Mouse (Mus musculus) liver, embryonic 14.5 days (tissue): ENCODE data around the gene Zfp46. TPM values are rescaled to one million over a fixed set of nuclear protein-coding genes. Genes with fewer than 3 reads are reported as not detected.

Source experiments
- ATAC-seq: fragments of 200-750 bp; cut with Nextera tagmentation; 2 replicates; pipeline ENCODE4 v1.8.0; 2017; ENCODE audit warnings: moderate number of reproducible peaks, mild to moderate bottlenecking, moderate library complexity; ENCODE audit not compliant: insufficient read depth
- DNase-seq, 3 experiments: peaks; one replicate each; pipeline ENCODE4 v3.0.0-alpha.2; 2012 to 2013; ENCODE audit warnings: low read depth in 3 of 3, low spot score in 3 of 3
- H3K27ac ChIP-seq: fragments of 300-500 bp; sonication (generic); 2 replicates; pipeline ENCODE4 v1.5.1; 2014; ENCODE audit warnings: moderate library complexity, mild to moderate bottlenecking, control low read depth, inconsistent platforms
- H3K27me3 ChIP-seq: fragments of 300-500 bp; sonication (generic); 2 replicates; pipeline ENCODE4 v1.6.1; 2014; ENCODE audit warnings: mild to moderate bottlenecking, low read length, moderate library complexity; ENCODE audit not compliant: control insufficient read depth, insufficient read depth
- H3K36me3 ChIP-seq: fragments of 300-500 bp; sonication (generic); replicated peaks from 2 replicates; pipeline ENCODE4 v1.6.1; 2014; ENCODE audit warnings: low read depth; ENCODE audit not compliant: control insufficient read depth, insufficient read depth
- H3K4me1 ChIP-seq, 2 experiments: fragments of 200-500 bp in 1 of 2; fragments of 300-500 bp in 1 of 2; sonication (generic) in 1 of 2; replicated peaks; 2 replicates each; pipeline ENCODE4 v1.6.1; 2012 to 2014; ENCODE audit warnings: antibody characterized with exemption in 1 of 2, inconsistent platforms in 1 of 2, low read length in 1 of 2; ENCODE audit not compliant: control insufficient read depth in 2 of 2, insufficient read depth in 2 of 2
- H3K4me2 ChIP-seq: fragments of 300-500 bp; sonication (generic); 2 replicates; pipeline ENCODE4 v1.6.1; 2014; ENCODE audit warnings: low read depth, mild to moderate bottlenecking, control low read depth, moderate library complexity
- H3K4me3 ChIP-seq, 2 experiments: fragments of 200-500 bp in 1 of 2; fragments of 300-500 bp in 1 of 2; sonication (generic) in 1 of 2; 2 replicates each; pipeline ENCODE4 v1.5.1; 2012 to 2014; ENCODE audit warnings: low read depth in 2 of 2, low read length in 2 of 2, mild to moderate bottlenecking in 2 of 2, control low read depth in 1 of 2, inconsistent platforms in 1 of 2, moderate library complexity in 1 of 2; ENCODE audit not compliant: insufficient read depth in 1 of 2
- H3K9ac ChIP-seq: fragments of 300-500 bp; sonication (generic); replicated peaks from 2 replicates; pipeline ENCODE4 v1.6.1; 2014; ENCODE audit warnings: mild to moderate bottlenecking, control low read depth, moderate library complexity
- H3K9me3 ChIP-seq: fragments of 300-500 bp; sonication (generic); 2 replicates; pipeline ENCODE4 v1.6.1; 2016; ENCODE audit warnings: low read length, mixed read lengths; ENCODE audit not compliant: control insufficient read depth
- CTCF ChIP-seq: IDR thresholded peaks from 2 replicates; pipeline ENCODE4 v1.5.1; 2016; ENCODE audit warnings: antibody characterized with exemption, low read depth, control low read depth
- EP300 ChIP-seq: IDR thresholded peaks from 2 replicates; pipeline ENCODE4 v1.6.1; 2016; ENCODE audit warnings: antibody characterized with exemption, low read depth
- WGBS: fragments of 180-500 bp; shearing (Covaris S2); extraction: QIAGEN DNeasy Blood & Tissue Kit; methylation state at CpG from one replicate; pipeline ENCODE4 v1.1.7; 2014; ENCODE audit not compliant: insufficient replicate concordance; 5-methylcytosine and 5-hydroxymethylcytosine counted together
- polyA plus RNA-seq, 2 experiments: library from polyadenylated mRNA; depleted of rRNA in 1 of 2; stranded (reverse) in 1 of 2; unstranded in 1 of 2; fragments of >200 nt; fragmentation: Nextera tagmentation in 1 of 2; extraction: Ambion mirVana in 1 of 2; gene quantifications; 2 replicates each; pipeline versions ENCODE4 v1.2.1 to v1.2.3; 2012 to 2014

Zfp46 gene
- polyA plus RNA-seq, 2 experiments, result 2.6 to 2.7 TPM

DNA sequence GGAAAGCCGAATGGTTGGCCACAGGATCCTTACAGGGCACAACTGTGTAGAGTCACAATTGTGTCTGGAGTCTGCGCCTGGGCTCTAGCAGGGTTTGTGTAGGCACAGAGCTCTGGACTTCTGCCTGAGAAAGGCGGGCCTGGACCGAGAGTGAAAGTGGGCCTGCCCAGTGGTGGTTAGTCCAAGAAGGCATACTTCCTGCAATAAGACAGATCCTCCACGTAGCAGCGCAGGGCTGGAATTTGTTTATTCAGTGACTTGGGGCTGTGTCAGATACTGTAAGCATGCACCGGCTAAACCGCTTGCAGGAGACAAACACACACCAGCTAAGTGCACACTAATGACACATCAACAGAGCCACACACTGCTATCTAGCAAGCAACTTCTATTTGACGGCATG lies 34.7 kb upstream of the Zfp46 start:
- Histone ChIP-seq H3K9me3 (no peaks in the 10 kb centered on the region), H3K4me3 (no peak overlapping the region), H3K9ac (no peak overlapping the region), H3K27me3 (peaks cover 51% of the 10 kb centered on the region), H3K27ac (no peak overlapping the region), H3K4me1 (0 out of 4 replicates have a peak, but pooled peaks cover 0 to 4% of the 10 kb centered on the region in 2 experiments), H3K4me2 (no peak overlapping the region), H3K36me3 (no peaks in the 10 kb centered on the region)
- WGBS, result 31% methylated on average over 9 of the region's 9 CpGs
- DNase-seq (no peak), ATAC-seq (no peak)
- no peak for TF ChIP-seq CTCF
- TF ChIP-seq EP300, result no peak

GRCm38 (mm10) chr4:136255919-136256318 lies 28.6 kb upstream of the Zfp46 start:
- Histone ChIP-seq H3K9me3 (no peaks in the 10 kb centered on the region), H3K4me3 (no peak overlapping the region), H3K4me1 (peaks cover 0 to 5% of the 10 kb centered on the region in 2 experiments; a peak in 1 of 4 replicates), H3K36me3 (no peaks in the 10 kb centered on the region), H3K9ac (no peak overlapping the region), H3K27me3 (peaks cover 3% of the 10 kb centered on the region), H3K27ac (no peak overlapping the region), H3K4me2 (no peak overlapping the region)
- no peak for ATAC-seq
- no peak for DNase-seq
- WGBS, result 21% methylated on average over 6 of the region's 6 CpGs
- no peak for TF ChIP-seq CTCF
- TF ChIP-seq EP300, result no peak

- TF ChIP-seq CTCF, result no peak
- TF ChIP-seq EP300, result no peak
- Histone ChIP-seq H3K27me3 (peaks cover 3% of the 10 kb centered on the region), H3K9me3 (no peaks in the 10 kb centered on the region), H3K36me3 (no peaks in the 10 kb centered on the region), H3K4me2 (no peak overlapping the region), H3K9ac (no peak overlapping the region), H3K4me1 (peaks cover 0 to 5% of the 10 kb centered on the region in 2 experiments; a peak in 1 of 4 replicates), H3K27ac (no peak overlapping the region), H3K4me3 (no peak overlapping the region)
- no peak for DNase-seq
- 15% methylated on average over 10 of the region's 10 CpGs for WGBS
- peak; percentile 36 for ATAC-seq
Observed at GRCm38 (mm10) chr4:136256696-136257095, 27.8 kb upstream of the Zfp46 start.

DNA sequence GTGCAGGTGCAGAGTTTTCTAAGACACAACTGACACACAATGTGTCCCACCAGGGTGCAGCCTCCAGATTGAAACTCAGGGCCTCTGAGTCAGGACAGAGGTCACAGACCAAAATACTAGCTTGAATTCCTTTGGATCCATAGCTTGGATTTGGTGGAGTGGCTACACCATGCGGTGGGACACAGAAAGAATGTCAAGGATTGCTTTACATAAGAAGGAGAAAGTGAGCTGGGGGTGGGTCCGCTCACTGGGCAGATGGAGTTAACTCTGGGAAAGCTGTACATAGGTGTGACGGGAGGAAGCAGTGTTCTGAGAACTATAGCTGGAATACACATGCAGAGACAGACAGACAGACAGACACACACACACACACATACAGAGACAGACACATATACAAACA lies 24.6 kb upstream of the Zfp46 start:
- no peaks in the 10 kb centered on the region for H3K27me3 ChIP-seq
- H3K4me1 ChIP-seq, result peaks cover 0 to 5% of the 10 kb centered on the region in 2 experiments; a peak in 1 of 4 replicates
- H3K27ac ChIP-seq, result no peak overlapping the region
- H3K4me2 ChIP-seq, result no peak overlapping the region
- H3K4me3 ChIP-seq, result no peak overlapping the region
- ATAC-seq, result no peak
- no peaks in the 10 kb centered on the region for H3K36me3 ChIP-seq
- DNase-seq, result no peak
- no peaks in the 10 kb centered on the region for H3K9me3 ChIP-seq
- TF ChIP-seq CTCF (no peak), EP300 (no peak)
- WGBS, result 59% methylated on average over 3 of the region's 3 CpGs
- H3K9ac ChIP-seq, result no peak overlapping the region

DNA sequence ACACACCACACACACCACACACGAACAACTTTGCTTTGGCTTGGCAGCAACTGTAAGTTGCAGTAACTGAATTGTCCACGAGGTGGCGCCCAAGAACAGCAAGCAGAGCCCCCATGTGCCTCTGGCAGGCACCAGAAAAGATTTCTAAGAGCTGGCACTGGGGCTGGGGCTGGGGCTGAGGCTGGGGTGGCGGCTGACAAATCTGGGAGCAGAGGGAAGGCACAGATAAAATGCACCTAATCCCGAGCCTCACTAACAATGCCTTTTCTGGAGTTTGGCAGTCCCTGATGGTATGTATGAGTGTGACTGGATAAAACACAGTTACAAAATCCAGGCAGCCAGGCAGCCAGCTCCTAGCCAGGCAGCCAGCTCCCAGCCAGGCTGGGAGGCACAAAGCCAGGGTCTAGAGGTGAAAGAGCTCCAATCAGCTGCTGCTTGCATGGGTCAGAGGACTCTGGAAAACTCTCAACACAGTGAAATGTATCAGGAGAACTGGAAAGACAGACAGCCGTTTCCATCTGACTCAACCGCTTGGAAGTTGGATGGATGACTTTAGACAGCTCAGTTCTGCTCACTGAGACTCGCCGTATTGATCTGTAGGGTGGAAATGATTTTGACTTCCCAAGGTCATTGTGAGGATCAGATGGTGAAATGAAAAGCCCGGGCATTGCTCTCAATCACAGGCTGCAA lies 23.8 kb upstream of the Zfp46 start:
- no peak overlapping the region for H3K27ac ChIP-seq
- no peak for TF ChIP-seq EP300
- TF ChIP-seq CTCF, result peak; percentile 96
- peak; percentile 40 to 50 (median 42) for DNase-seq
- H3K4me1 ChIP-seq, result peaks cover 0 to 5% of the 10 kb centered on the region in 2 experiments; a peak in 1 of 4 replicates
- no peak overlapping the region for H3K4me2 ChIP-seq
- no peaks in the 10 kb centered on the region for H3K9me3 ChIP-seq
- ATAC-seq, result 0 out of 2 replicates have a peak, but pooled peaks have one; percentile 28
- H3K4me3 ChIP-seq, result no peak overlapping the region
- H3K27me3 ChIP-seq, result no peaks in the 10 kb centered on the region
- no peak overlapping the region for H3K9ac ChIP-seq
- WGBS, result 34% methylated on average over 10 of the region's 10 CpGs
- no peaks in the 10 kb centered on the region for H3K36me3 ChIP-seq
